Mouse (Mus musculus) neural tube, embryonic 10.5 days (tissue): Measurements from ENCODE around the gene Wbp4.

Source experiments
- DNase-seq: peaks from one replicate; pipeline ENCODE4 v3.0.0-alpha.2; 2017; ENCODE audit warnings: low spot score; ENCODE audit errors: extremely low spot score

The Wbp4 gene

GRCm38 (mm10) chr14:79507846-79508245 is 26.5 kb upstream of the Wbp4 start:
- DNase-seq, result no peak

DNA sequence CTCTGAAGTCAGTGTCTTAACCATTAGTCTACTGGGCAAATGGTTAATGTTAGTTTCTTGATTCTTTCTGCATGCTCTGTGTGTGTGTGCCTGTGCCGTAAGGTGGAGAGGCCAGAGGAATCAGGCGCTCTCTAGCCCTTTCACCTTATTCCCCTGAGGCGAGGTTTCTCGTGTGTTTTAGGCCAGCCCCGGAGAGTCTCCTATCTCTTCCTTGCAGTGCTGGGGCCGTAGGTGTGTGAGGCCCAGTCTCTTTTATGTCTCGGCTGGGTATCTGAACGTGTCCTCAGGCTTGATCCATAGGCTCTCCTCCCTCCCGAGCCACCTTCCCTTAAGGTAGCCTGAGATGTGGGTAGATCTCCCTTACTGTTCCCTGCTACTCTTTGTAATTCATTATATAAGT is 24.9 kb upstream of the Wbp4 start:
- DNase-seq, result no peak

GRCm38 (mm10) chr14:79504246-79505006 is 23.1 kb upstream of the Wbp4 start:
- DNase-seq, result no peak

DNA sequence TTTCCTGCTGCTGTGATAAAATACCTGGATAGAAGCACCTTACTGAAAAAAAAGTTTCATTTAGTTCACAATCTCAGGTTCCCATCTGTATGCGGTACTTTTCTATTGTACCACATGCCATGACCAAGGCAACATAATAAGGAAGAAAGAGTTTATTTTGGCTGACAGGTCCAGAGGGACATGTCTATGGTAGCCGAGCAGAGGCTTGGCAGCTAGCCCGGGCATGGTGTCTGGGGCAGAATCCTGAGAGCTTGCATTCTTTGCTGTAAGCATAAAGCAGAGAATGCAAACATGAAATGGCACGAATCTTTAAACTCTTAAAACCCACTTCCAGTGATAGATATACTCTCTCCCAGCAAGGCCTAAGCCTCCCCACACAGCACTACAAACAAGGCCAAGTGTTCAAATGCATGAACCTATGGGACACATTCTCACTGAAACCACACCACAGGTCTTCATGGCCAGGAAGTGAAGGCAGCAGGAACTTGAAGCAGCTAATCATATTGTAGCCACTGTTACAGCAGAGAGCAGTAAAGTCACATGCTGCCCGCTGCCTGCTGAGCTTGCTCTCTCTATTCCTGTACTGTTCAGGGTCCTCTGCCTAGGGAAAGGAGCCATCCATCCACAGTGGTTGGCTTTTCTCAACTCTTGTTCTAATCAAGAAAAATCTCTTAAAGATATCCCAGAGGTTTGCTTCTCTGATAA is 22.2 kb upstream of the Wbp4 start:
- no peak for DNase-seq

- DNase-seq, result no peak
Observed at GRCm38 (mm10) chr14:79500756-79501155, 19.4 kb upstream of the Wbp4 start.

- no peak for DNase-seq
Observed at GRCm38 (mm10) chr14:79499326-79499725, 18.0 kb upstream of the Wbp4 start.

DNA sequence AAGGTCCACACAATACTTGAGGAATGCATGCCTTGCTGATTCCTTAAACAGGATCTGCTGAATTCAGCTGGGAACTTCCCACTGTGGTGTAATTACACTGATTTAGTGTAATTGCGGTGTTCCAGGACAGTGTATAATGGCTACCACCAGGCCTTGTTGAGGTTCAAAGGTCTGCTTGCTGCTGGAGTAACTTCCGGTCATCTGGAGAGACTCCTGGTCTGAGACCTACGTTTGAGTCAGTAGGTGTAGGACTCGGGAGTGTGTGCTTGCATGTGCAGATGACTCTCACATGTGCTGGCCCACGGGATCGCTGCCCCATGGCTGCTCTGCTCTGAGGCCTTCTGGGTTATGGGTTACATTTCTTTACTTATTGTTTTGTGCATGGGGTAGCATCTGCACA is 13.0 kb upstream of the Wbp4 start:
- DNase-seq, result no peak

DNA sequence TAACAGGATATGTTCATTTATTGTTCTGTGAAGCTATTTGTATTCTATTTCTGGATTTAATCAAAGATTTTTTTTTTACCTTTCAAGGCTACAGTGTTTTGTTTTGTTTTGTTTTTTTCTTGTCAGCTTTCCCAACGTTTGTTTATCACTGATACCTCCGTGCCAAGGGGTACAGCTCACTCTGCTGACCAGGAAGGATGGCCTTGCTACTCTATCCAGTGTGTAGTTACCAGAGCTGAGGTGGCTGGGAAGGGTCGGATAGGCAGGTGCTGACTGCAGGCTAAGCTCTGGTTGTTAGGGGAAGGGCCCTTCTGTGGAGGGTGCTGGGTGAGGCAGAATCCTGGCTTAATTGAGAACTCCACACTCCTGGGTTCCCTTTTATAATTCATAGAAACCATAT is 8.9 kb upstream of the Wbp4 start:
- DNase-seq, result no peak

- DNase-seq, result no peak
Observed at GRCm38 (mm10) chr14:79489150-79489549, 7.8 kb upstream of the Wbp4 start.

DNA sequence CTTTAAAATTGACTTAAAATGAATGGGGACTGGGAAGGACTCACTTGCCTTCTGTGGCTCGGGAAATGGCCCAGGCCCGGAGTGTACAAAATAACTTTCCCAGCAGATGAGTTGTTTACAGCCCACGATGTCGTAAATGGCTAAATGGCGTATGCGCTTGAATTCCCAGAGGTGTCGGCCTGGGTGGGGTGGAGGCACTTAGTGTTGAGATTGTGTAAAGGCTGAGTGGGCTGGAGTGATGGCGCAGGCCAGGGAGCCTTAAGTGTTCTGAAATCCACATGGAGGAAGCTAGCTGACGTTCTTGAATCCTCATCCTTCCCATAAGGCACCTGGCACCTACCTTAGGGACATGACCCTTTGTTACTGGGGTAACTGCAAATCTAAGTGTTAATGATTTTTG is 7.2 kb upstream of the Wbp4 start:
- no peak for DNase-seq

DNA sequence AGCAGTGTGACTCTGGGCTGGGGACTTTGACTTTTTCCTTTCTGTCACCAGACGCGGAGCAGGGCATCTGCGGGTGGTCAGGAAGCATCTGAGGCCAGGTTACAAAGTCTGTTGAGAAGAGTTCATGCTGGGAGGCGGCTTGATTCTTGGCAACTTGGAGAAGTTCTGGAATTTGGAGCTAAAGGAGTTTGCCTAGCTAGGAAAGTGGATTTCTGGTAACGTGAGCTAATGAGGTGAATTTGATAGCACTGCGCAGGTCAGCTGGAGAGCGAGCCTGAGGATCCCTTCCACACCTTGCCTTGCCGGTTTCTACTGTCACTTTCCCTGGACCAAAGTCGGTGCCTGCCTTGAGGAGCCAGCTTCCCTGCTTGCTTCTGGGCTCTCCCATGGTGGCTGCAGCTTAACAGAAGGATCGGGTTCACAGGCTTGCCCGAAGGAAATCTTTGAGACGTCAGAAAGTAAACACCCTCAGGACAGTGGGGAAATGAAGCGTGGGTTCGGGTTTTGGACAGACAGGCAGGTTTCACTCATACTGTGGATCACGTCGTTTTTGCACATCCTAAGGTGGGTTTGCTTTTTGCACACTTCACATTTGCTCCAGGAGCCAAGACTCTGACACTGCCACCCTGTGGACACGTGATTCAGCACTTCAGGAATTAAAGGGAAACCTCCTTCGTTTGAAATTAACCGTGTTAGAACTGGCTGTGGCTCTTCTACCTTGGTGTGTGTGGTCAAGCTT is 5.8 kb upstream of the Wbp4 start:
- DNase-seq, result peak; percentile 33

DNA sequence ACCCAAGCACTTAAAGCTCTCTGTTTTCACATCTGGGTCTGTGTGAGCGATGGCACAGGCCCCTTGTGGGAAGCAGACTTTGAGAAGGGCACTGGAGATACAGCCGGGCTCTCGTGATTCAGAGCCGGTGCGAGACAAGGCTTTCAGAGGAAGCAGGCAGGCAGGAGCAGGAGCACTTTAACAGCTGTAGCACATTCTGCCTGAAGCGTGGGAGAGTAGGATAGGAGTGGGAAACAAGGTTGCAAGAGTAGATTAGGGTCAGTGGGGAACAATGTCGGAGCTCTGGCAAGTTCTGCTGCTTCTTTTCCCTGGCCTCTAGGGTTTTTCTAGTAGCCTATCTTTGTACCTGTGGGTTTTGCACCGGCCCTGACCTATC is 5.3 kb upstream of the Wbp4 start:
- no peak for DNase-seq

GRCm38 (mm10) chr14:79483611-79484120 is 2.3 kb upstream of the Wbp4 start:
- DNase-seq, result no peak

DNA sequence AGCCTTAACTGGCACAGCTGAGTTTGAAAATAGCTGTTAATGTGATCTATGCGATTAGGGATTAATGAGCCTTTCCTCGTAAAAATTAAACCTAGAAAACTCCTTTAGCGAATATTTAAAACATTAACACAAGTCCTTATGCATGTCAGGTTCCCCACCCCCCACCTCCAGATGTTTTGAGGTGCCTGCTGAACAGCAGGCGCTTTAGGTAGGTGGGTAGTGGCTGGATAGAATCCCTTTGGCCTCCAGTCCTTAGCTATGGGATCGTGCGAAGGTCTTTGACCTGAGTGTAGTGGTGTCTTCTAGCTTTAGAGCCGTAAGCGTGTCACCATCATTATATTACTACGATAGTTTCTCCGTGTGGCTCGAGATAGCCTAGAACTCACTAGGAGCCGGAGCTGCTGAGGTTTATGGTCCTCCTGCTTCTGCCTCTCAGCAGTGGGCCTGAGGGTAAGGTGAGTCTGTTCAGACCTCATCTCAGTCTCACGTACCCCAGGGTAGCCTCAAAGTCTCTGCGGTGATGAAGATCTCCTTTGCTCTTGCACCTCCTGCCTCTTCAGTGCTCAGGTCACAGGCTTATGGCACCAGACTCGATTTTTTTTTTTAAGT is 1.5 kb upstream of the Wbp4 start:
- DNase-seq, result peak; percentile 20

DNA sequence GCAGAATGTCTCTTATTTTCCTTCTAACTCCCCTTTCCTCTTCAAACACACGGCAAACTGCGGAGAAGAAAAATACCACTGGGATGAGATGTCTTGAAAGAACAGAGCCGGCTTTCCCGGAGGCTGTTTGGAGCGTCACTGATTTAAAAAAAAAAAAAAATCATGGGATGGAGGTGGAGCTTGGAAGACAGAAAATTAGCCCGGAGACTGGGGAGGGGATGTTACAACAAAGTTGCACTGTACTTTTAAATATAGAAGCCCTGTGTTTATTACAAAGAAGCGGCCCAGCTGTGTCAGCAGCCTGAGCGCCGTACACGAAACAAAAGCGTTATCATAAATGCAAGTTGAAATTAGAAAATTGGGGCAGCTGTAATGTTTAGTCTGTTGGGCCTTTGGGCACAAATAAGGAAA is 936 bp upstream of the Wbp4 start:
- no peak for DNase-seq

- DNase-seq, result peak; percentile 94
Observed at GRCm38 (mm10) chr14:79480624-79481338, 539 bp downstream of the Wbp4 start, which contains the start of gene Elf1. Elf1 (plus strand) TSS chr14:79481194.

DNA sequence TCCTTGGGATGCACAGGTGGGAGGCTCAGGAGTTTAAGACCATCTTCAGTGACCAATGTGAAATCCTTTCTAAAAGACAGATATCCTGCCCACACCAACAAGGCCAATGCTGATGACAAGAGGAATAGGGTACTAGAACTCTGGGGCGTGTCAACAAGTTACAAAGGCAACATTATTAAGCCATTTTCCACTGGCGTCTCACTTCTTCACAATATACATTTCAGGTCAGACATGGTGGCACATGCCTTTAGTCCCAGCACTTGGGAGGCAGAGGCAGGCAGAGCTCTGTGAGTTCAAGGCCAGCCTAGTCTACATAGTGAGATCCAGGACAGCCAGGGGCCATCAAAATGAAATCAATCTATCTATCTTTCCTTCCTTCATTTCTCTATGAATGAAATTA is 7.9 kb downstream of the Wbp4 start:
- no peak for DNase-seq

GRCm38 (mm10) chr14:79467621-79468020 is 13.7 kb downstream of the Wbp4 start:
- DNase-seq, result peak; percentile 39

- DNase-seq, result no peak
Observed at GRCm38 (mm10) chr14:79465623-79466022, 15.7 kb downstream of the Wbp4 start.

GRCm38 (mm10) chr14:79460988-79461387 is 20.3 kb downstream of the Wbp4 start:
- no peak for DNase-seq

DNA sequence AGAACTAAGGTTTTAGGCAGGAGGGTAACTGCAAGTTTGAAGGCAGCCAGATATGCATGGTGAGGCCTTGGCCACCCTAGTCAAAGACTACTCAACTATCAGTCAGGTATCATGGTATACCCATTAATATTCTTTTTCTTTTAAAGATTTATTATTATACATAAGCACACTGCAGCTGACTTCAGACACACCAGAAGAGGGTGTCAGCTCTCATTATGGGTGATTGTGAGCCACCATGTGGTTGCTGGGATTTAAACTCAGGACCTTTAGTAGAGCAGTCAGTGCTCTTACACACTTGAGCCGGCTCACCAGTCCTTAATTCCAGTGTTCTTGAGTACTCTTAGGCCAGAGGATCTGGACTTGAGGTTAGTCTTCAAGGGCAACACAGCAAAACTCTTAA is 20.9 kb downstream of the Wbp4 start:
- DNase-seq, result no peak
